Mouse (Mus musculus) myocyte (in vitro differentiated cells): ENCODE results near the gene Adgrb3.

Experiments
- E2F4 ChIP-seq: IDR thresholded peaks from one replicate; pipeline ENCODE4 v1.6.1; 2011; ENCODE audit warnings: mild to moderate bottlenecking, control low read depth, moderate library complexity; ENCODE audit not compliant: insufficient read depth
- POLR2A ChIP-seq: IDR thresholded peaks from one replicate; pipeline ENCODE4 v1.6.1; 2011; ENCODE audit warnings: low read depth, mild to moderate bottlenecking, control low read depth, moderate library complexity; ENCODE audit not compliant: insufficient read length
- REST ChIP-seq: IDR thresholded peaks from one replicate; pipeline ENCODE4 v1.6.1; 2011; ENCODE audit warnings: mild to moderate bottlenecking, control low read depth, moderate library complexity; ENCODE audit not compliant: insufficient read depth, insufficient read length

GRCm38 (mm10) chr1:25355486-25355885 is 474.0 kb downstream of the Adgrb3 start:
- no peak for TF ChIP-seq POLR2A
- no peak for TF ChIP-seq REST
- TF ChIP-seq E2F4, result no peak
